Mouse (Mus musculus) spleen, adult 2 months (tissue): ENCODE measurements around the gene Wars. TPM values are rescaled to one million over a fixed set of nuclear protein-coding genes. Genes with fewer than 3 reads are reported as not detected.

Experiments used
- DNase-seq, 2 experiments: peaks; one replicate each; pipeline versions ENCODE4 v3.0.0 to v3.0.0-alpha.2; 2012 to 2021; ENCODE audit warnings: low spot score in 2 of 2, low read depth in 1 of 2
- H3K27ac ChIP-seq: fragments of 200-500 bp; 2 replicates; pipeline ENCODE4 v1.5.1; 2012; ENCODE audit warnings: low read length, inconsistent platforms; ENCODE audit not compliant: insufficient read depth
- H3K27me3 ChIP-seq: fragments of 200-500 bp; 2 replicates; pipeline ENCODE4 v1.6.1; 2012; ENCODE audit warnings: mild to moderate bottlenecking, moderate library complexity, low read length, inconsistent platforms; ENCODE audit not compliant: control insufficient read depth, insufficient read depth
- H3K36me3 ChIP-seq: fragments of 200-500 bp; 2 replicates; pipeline ENCODE4 v1.6.1; 2012; ENCODE audit warnings: mild to moderate bottlenecking, low read length, inconsistent platforms; ENCODE audit not compliant: control insufficient read depth, insufficient read depth
- H3K4me1 ChIP-seq: fragments of 200-500 bp; 2 replicates; pipeline ENCODE4 v1.6.1; 2011; ENCODE audit warnings: inconsistent platforms; ENCODE audit not compliant: control insufficient read depth, insufficient read depth, insufficient read length
- H3K4me3 ChIP-seq: fragments of 200-500 bp; 2 replicates; pipeline ENCODE4 v1.5.1; 2011; ENCODE audit warnings: mild to moderate bottlenecking, inconsistent platforms; ENCODE audit not compliant: insufficient read depth, insufficient read length; ENCODE audit errors: extremely low read depth
- CTCF ChIP-seq: fragments of 200-500 bp; IDR thresholded peaks from 2 replicates; pipeline ENCODE4 v1.5.1; 2011; ENCODE audit warnings: mild to moderate bottlenecking, inconsistent platforms; ENCODE audit not compliant: insufficient read depth, insufficient read length, insufficient replicate concordance; ENCODE audit errors: extremely low read depth
- POLR2A ChIP-seq: fragments of 200-500 bp; IDR thresholded peaks from 2 replicates; pipeline ENCODE4 v1.6.1; 2011; ENCODE audit warnings: low read depth, low read length, inconsistent platforms
- WGBS: fragments of 180-500 bp; shearing (Covaris S2); methylation state at CpG from one replicate; pipeline ENCODE4 v1.1.7; 2018; 5-methylcytosine and 5-hydroxymethylcytosine counted together
- polyA plus RNA-seq: library from polyadenylated mRNA; depleted of rRNA; stranded (reverse); fragments of >200 nt; gene quantifications from 2 replicates; pipeline ENCODE4 v1.2.3, GENCODE M21; 2012

Wars gene
- polyA plus RNA-seq, 1 experiment: 45.5 TPM

- H3K36me3 ChIP-seq: 0 out of 2 replicates have a peak, but pooled peaks cover 5% of the 10 kb centered on the region
- no peak for DNase-seq
- TF ChIP-seq POLR2A (no peak), CTCF (no peak)
- WGBS: 97% methylated on average over 28 of the region's 28 CpGs
- H3K4me1 ChIP-seq: no peaks in the 10 kb centered on the region
- H3K27me3 ChIP-seq: no peaks in the 10 kb centered on the region
- H3K27ac ChIP-seq: no peak overlapping the region
- H3K4me3 ChIP-seq: no peak overlapping the region
Measured at GRCm38 (mm10) chr12:108826958-108827535, 66.9 kb downstream of the Wars start.

- no peak for DNase-seq
- 98% methylated on average over 19 of the region's 19 CpGs for WGBS
- no peak overlapping the region for H3K4me3 ChIP-seq
- H3K36me3 ChIP-seq: 0 out of 2 replicates have a peak, but pooled peaks cover 5% of the 10 kb centered on the region
- H3K4me1 ChIP-seq: no peaks in the 10 kb centered on the region
- no peak overlapping the region for H3K27ac ChIP-seq
- no peaks in the 10 kb centered on the region for H3K27me3 ChIP-seq
- TF ChIP-seq CTCF (no peak), POLR2A (no peak)
Measured at GRCm38 (mm10) chr12:108826282-108826957, 67.6 kb downstream of the Wars start.

- H3K36me3 ChIP-seq: 0 out of 2 replicates have a peak, but pooled peaks cover 5% of the 10 kb centered on the region
- no peak overlapping the region for H3K27ac ChIP-seq
- TF ChIP-seq CTCF: no peak
- no peak for TF ChIP-seq POLR2A
- 92% methylated on average over 13 of the region's 13 CpGs for WGBS
- H3K27me3 ChIP-seq: no peaks in the 10 kb centered on the region
- DNase-seq: no peak
- H3K4me1 ChIP-seq: no peaks in the 10 kb centered on the region
- H3K4me3 ChIP-seq: no peak overlapping the region
Measured at GRCm38 (mm10) chr12:108825561-108826224, 68.3 kb downstream of the Wars start.

- no peaks in the 10 kb centered on the region for H3K4me1 ChIP-seq
- H3K27ac ChIP-seq: no peak overlapping the region
- 0 out of 2 replicates have a peak, but pooled peaks cover 5% of the 10 kb centered on the region for H3K36me3 ChIP-seq
- DNase-seq: no peak
- TF ChIP-seq POLR2A (no peak), CTCF (no peak)
- no peak overlapping the region for H3K4me3 ChIP-seq
- 92% methylated on average over 15 of the region's 15 CpGs for WGBS
- H3K27me3 ChIP-seq: no peaks in the 10 kb centered on the region
Measured at GRCm38 (mm10) chr12:108824225-108824874, 69.6 kb downstream of the Wars start.

- DNase-seq: no peak
- H3K36me3 ChIP-seq: peaks cover 5% of the 10 kb centered on the region
- WGBS: 84% methylated on average over 8 of the region's 8 CpGs
- H3K4me1 ChIP-seq: no peaks in the 10 kb centered on the region
- H3K27ac ChIP-seq: no peak overlapping the region
- no peak overlapping the region for H3K4me3 ChIP-seq
- H3K27me3 ChIP-seq: no peaks in the 10 kb centered on the region
- no peak for TF ChIP-seq CTCF
- TF ChIP-seq POLR2A: no peak
Measured at GRCm38 (mm10) chr12:108823036-108823435, 70.9 kb downstream of the Wars start.

- Histone ChIP-seq H3K27ac (no peak overlapping the region), H3K4me1 (no peaks in the 10 kb centered on the region), H3K36me3 (peaks cover 3% of the 10 kb centered on the region), H3K4me3 (no peak overlapping the region), H3K27me3 (no peaks in the 10 kb centered on the region)
- TF ChIP-seq CTCF (no peak), POLR2A (no peak)
- DNase-seq: no peak
- WGBS: 94% methylated on average over 4 of the region's 4 CpGs
Measured at GRCm38 (mm10) chr12:108820461-108820860, 73.5 kb downstream of the Wars start.

GRCm38 (mm10) chr12:108816569-108816968, 77.4 kb downstream of the Wars start:
- H3K27me3 ChIP-seq: no peaks in the 10 kb centered on the region
- 87% methylated on average over 11 of the region's 11 CpGs for WGBS
- no peak for DNase-seq
- no peak for TF ChIP-seq CTCF
- no peak for TF ChIP-seq POLR2A
- H3K36me3 ChIP-seq: peaks cover 10% of the 10 kb centered on the region
- no peak overlapping the region for H3K4me3 ChIP-seq
- no peak overlapping the region for H3K27ac ChIP-seq
- H3K4me1 ChIP-seq: no peaks in the 10 kb centered on the region
